Mouse (Mus musculus) left cerebral cortex, adult 2 months (tissue): ENCODE data around the gene Gnat2. TPM values are rescaled to one million over a fixed set of nuclear protein-coding genes. Genes with fewer than 3 reads are reported as not detected.

Source experiments
- DNase-seq, 2 experiments: peaks; one replicate each; pipeline ENCODE4 v3.0.0; 2021 to 2022; ENCODE audit warnings: low spot score in 2 of 2, mixed read lengths in 1 of 2; ENCODE audit errors: extremely low spot score in 1 of 2
- H3K27ac ChIP-seq: fragments of 200-600 bp; 2 replicates; pipeline ENCODE4 v1.8.1; 2022
- H3K4me3 ChIP-seq: fragments of 200-600 bp; 2 replicates; pipeline ENCODE4 v1.8.1; 2022
- CTCF ChIP-seq: fragments of 200-600 bp; IDR thresholded peaks from 2 replicates; pipeline ENCODE4 v1.8.1; 2022; ENCODE audit warnings: antibody characterized with exemption, mild to moderate bottlenecking, moderate library complexity
- intact Hi-C: fragments of 180-260 bp; cut with DNase I; formaldehyde crosslinking; loops from one replicate; pipeline ENCODE4 v1.15.1; 2025
- total RNA-seq, 2 experiments: library from RNA; stranded (reverse); gene quantifications; 2 replicates each; pipeline ENCODE4 v1.2.3; 2021

The Gnat2 gene
- total RNA-seq, 2 experiments from 2014 or later, result not detected

DNA sequence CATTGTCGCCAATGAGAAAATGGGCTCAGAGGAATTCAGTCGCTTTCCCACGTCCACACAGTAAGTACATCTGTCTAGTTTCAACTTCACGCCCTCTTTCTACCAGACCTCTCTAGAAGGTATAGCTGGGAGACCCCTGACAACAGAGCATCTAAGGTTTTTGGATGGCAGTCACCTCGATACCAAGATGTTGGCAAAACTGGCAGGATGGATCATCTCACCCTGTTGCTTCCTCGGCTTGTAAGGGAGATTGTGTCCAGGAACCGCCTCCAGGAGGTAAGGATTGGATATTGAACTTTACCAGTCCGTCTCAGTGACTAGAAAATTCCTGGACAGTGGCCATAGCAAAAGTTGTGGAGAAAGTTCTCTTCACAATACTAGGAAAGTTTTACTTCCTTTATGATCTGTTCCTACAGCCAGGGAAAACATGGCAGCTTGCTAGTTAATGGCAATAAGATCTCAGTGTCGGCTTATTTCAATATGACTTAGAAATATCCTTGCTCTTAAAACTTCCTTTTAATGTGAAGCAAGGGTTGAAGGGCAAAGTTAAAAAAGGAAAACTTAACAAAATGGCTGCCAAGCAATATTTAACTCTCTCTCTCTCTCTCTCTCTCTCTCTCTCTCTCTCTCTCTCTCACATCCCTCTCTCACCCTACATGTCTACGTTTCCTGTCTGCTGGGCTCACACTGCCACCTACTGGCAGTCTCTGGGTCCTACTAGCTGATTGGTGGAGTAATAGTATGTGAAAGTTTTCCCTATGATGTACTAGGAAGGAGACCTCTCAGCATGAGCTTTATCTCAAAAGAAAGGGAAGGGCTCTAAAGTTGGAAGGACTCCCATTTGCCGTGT, 55.0 kb downstream of the Gnat2 start:
- intact Hi-C loops, result loop anchor here (1.0 to 5.0 kb wide), 6 partner anchors 60 to 455 kb away; partner anchors contain the start of genes Ampd2, Gstm1 and Gstm7
- H3K27ac ChIP-seq, result no peak overlapping the region
- TF ChIP-seq CTCF, result peak; percentile 83
- DNase-seq, result peak; percentile 84 to 90
- H3K4me3 ChIP-seq, result no peak overlapping the region

Other genes with a start within 250 kb of the Gnat2 start
- gene Eps8l3, start 215.6 kb upstream of the Gnat2 start, total RNA-seq, result not detected
- gene Gstm5, start 197.0 kb upstream of the Gnat2 start, total RNA-seq, result 100 to 1,000 TPM; 230 TPM
- gene Gstm7, start 161.0 kb upstream of the Gnat2 start, total RNA-seq, result 10 to 100 TPM; 82.7 to 85.1 TPM
- gene Gstm6, start 149.0 kb upstream of the Gnat2 start, total RNA-seq, result 1 to 10 TPM; 4.7 to 6.7 TPM
- gene Gstm3, start 123.5 kb upstream of the Gnat2 start, total RNA-seq, result not detected
- 1 to 10 TPM; 2.0 to 4.6 TPM for gene Gstm2, start 106.3 kb upstream of the Gnat2 start, total RNA-seq
- gene Gstm1, start 74.8 kb upstream of the Gnat2 start, total RNA-seq, result 100 to 1,000 TPM; 266 to 284 TPM
- 1 to 10 TPM; 7.8 to 8.0 TPM for gene Gstm4, start 47.9 kb upstream of the Gnat2 start, total RNA-seq
- gene Ampd2, start 6.1 kb upstream of the Gnat2 start, total RNA-seq, result 10 to 100 TPM; 58.8 to 61.4 TPM
- gene Gnai3, start 53.4 kb downstream of the Gnat2 start, total RNA-seq, result 10 to 100 TPM; 26.9 to 28.6 TPM
- gene Gpr61, start 62.1 kb downstream of the Gnat2 start, total RNA-seq, result 10 to 100 TPM; 17.0 to 19.0 TPM
- 10 to 100 TPM; 80.2 to 82.8 TPM for gene Amigo1, start 93.5 kb downstream of the Gnat2 start, total RNA-seq
- gene Cyb561d1, start 108.4 kb downstream of the Gnat2 start, total RNA-seq, result 10 to 100 TPM; 18.8 to 20.7 TPM
- gene Atxn7l2, start 118.1 kb downstream of the Gnat2 start, total RNA-seq, result 10 to 100 TPM; 30.6 to 32.8 TPM
- gene Sypl2, start 133.9 kb downstream of the Gnat2 start, total RNA-seq, result 1 to 10 TPM; 1.7 to 2.0 TPM
- 10 to 100 TPM; 64.9 to 80.9 TPM for gene Psma5, start 164.1 kb downstream of the Gnat2 start, total RNA-seq
- gene Sort1, start 191.3 kb downstream of the Gnat2 start, total RNA-seq, result 100 to 1,000 TPM; 310 to 316 TPM